Mouse (Mus musculus) small intestine, adult 2 months (tissue): ENCODE measurements around the gene Ccl12. TPM values are rescaled to one million over a fixed set of nuclear protein-coding genes. Genes with fewer than 3 reads are reported as not detected.

ENCODE experiments used
- H3K27ac ChIP-seq: fragments of 200-500 bp; 2 replicates; pipeline ENCODE4 v1.5.1; 2012; ENCODE audit warnings: low read depth, low read length, control low read depth, inconsistent platforms; ENCODE audit not compliant: insufficient read depth
- H3K27me3 ChIP-seq: fragments of 200-500 bp; 2 replicates; pipeline ENCODE4 v1.6.1; 2012; ENCODE audit warnings: mild to moderate bottlenecking, moderate library complexity, low read length, inconsistent platforms; ENCODE audit not compliant: control insufficient read depth, insufficient read depth
- H3K36me3 ChIP-seq: fragments of 200-500 bp; 2 replicates; pipeline ENCODE4 v1.6.1; 2012; ENCODE audit warnings: mild to moderate bottlenecking, low read length, control low read depth, inconsistent platforms; ENCODE audit not compliant: control insufficient read depth, insufficient read depth
- H3K4me1 ChIP-seq: fragments of 200-500 bp; 2 replicates; pipeline ENCODE4 v1.6.1; 2012; ENCODE audit warnings: low read length, inconsistent platforms, mixed read lengths; ENCODE audit not compliant: control insufficient read depth, insufficient read depth, insufficient read length
- H3K4me3 ChIP-seq: fragments of 200-500 bp; 2 replicates; pipeline ENCODE4 v1.5.1; 2012; ENCODE audit warnings: low read depth, mild to moderate bottlenecking, control low read depth, inconsistent platforms, low read length, moderate library complexity
- CTCF ChIP-seq: fragments of 200-500 bp; IDR thresholded peaks from 2 replicates; pipeline ENCODE4 v1.5.1; 2012; ENCODE audit warnings: low read depth, mild to moderate bottlenecking, control low read depth, inconsistent platforms, low read length, moderate library complexity, mixed read lengths; ENCODE audit not compliant: insufficient replicate concordance, insufficient read length; ENCODE audit errors: extremely low read depth
- POLR2A ChIP-seq: fragments of 200-500 bp; IDR thresholded peaks from 2 replicates; pipeline ENCODE4 v1.6.1; 2012; ENCODE audit warnings: low read depth, mild to moderate bottlenecking, control low read depth, inconsistent platforms, low read length, moderate library complexity
- WGBS: fragments of 180-500 bp; shearing (Covaris S2); methylation state at CpG from one replicate; pipeline ENCODE4 v1.1.7; 2018; 5-methylcytosine and 5-hydroxymethylcytosine counted together
- polyA plus RNA-seq: library from polyadenylated mRNA; depleted of rRNA; stranded (reverse); fragments of >200 nt; gene quantifications from 2 replicates; pipeline ENCODE4 v1.2.3, GENCODE M21; 2012

The Ccl12 gene
- polyA plus RNA-seq, 1 experiment = 0.39 TPM

DNA sequence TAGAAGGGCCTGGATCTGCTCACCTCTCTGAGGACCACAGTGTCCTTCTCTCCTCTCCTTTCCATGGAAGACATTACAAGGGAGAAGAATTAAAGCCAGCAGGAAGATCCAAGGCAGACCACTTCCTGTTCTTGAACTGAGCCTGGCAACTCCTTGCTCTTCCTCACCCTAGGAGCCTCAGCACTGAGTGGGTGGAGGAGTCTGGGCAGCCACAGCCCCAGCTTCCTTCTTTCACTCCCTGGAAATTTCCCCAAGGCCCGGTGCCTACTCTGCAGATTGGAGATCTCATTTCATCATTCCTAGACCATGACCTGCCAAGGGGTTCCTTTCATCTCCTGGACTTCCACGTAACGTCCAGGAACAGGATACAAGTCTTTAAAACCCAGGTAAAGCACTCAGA lies 28.7 kb upstream of the Ccl12 start:
- Histone ChIP-seq H3K4me1 (no peaks in the 10 kb centered on the region), H3K27me3 (no peaks in the 10 kb centered on the region), H3K4me3 (no peak overlapping the region), H3K27ac (no peak overlapping the region), H3K36me3 (no peaks in the 10 kb centered on the region)
- TF ChIP-seq POLR2A (no peak), CTCF (no peak)
- 54% methylated on average over 3 of the region's 3 CpGs for WGBS

DNA sequence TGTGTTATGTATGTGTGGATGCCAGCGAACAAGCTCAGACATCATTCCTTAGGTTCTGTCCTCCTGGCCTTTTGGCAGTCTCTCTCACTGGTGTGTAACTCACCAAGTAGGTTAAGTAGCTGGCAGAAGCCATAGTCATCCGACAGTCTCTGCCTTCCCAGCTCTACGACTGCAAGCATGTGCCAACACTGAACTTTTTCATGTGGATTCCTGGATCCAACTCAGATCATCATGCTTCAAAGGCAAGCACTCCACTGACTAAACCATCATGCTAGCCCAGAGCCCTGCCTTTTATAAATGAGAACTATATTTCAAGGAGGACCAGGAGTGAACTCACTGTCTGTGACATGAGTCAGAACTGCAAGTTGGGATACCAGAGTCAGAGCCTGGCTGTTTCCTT lies 28.0 kb upstream of the Ccl12 start:
- WGBS = 88% methylated on average over 3 of the region's 3 CpGs
- H3K36me3 ChIP-seq = no peaks in the 10 kb centered on the region
- H3K27me3 ChIP-seq = no peaks in the 10 kb centered on the region
- no peak overlapping the region for H3K4me3 ChIP-seq
- no peak overlapping the region for H3K27ac ChIP-seq
- no peaks in the 10 kb centered on the region for H3K4me1 ChIP-seq
- TF ChIP-seq CTCF (no peak), POLR2A (no peak)

DNA sequence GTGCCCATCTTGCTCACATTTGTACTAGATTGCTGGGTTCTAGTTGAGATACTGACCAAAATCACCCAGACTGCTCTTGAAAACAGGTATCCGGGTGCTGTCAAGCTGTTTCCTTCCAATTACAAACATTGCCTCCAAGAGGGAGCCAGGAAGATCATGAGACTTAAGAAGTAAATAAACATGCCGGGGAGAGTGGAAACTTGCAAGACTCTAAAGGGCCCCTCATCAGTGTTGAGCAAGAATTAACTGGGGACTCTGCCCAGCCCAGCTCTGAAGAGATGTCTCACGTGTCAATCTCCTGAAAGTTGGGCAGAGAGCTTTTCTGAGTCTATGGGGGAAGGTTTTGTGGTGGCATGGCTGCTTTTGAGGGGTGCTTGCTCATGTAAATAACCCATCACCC lies 24.6 kb upstream of the Ccl12 start:
- H3K4me1 ChIP-seq = no peaks in the 10 kb centered on the region
- H3K4me3 ChIP-seq = no peak overlapping the region
- TF ChIP-seq POLR2A (no peak), CTCF (no peak)
- H3K36me3 ChIP-seq = no peaks in the 10 kb centered on the region
- WGBS = 43% methylated on average over 3 of the region's 3 CpGs
- no peak overlapping the region for H3K27ac ChIP-seq
- no peaks in the 10 kb centered on the region for H3K27me3 ChIP-seq

DNA sequence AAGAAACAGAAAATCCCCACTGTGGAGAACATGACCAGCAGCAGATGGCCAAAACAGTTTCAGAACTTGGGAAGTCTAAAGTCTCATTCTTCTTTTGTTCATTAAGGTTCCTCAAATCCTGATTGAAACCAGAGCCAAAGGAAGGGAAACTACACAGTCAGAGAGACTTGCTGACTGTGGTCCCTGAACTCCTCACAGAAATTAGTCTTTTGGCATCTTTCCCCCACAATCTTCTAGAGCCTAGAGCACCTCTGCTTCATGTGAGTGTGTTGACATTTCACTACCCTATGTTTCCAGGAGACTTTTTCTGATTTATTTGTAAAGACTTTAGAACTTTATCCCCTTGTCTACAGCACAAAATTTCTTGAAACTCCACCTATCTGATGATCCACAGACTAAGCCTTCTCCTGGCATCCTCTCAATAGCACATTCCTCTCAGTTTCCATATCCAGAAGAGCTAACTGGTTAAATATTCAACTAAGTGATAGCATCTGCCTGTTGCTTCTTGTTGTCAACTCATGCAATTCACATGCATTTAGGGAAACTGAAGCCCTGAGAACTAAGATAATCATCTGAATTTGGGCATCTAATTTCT lies 23.4 kb upstream of the Ccl12 start:
- H3K27ac ChIP-seq = no peak overlapping the region
- H3K27me3 ChIP-seq = no peaks in the 10 kb centered on the region
- no peak for TF ChIP-seq POLR2A
- TF ChIP-seq CTCF = no peak
- no peak overlapping the region for H3K4me3 ChIP-seq
- H3K4me1 ChIP-seq = no peaks in the 10 kb centered on the region
- H3K36me3 ChIP-seq = no peaks in the 10 kb centered on the region

DNA sequence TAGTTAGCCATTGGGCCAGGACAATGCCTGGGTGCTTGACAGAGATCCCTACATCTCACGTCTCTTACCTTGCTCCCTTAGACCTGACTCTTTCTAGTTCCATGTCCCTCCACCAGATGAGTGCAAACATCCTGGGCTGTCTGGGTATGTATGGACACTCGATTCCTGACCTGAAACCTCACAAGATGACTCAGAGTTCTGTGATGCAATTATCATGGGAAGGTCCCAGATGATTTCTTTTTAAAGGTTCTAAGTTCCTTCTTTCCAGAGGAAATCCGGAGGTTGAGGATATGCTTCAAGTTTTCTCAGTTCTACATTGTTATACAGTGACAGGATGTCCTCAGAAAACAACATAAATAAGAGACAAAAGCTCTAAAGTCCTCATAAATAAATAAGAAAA lies 20.8 kb upstream of the Ccl12 start:
- TF ChIP-seq CTCF (no peak), POLR2A (no peak)
- no peak overlapping the region for H3K4me3 ChIP-seq
- H3K27me3 ChIP-seq = no peaks in the 10 kb centered on the region
- no peak overlapping the region for H3K27ac ChIP-seq
- 64% methylated on average over 3 of the region's 3 CpGs for WGBS
- H3K4me1 ChIP-seq = no peaks in the 10 kb centered on the region
- no peaks in the 10 kb centered on the region for H3K36me3 ChIP-seq

DNA sequence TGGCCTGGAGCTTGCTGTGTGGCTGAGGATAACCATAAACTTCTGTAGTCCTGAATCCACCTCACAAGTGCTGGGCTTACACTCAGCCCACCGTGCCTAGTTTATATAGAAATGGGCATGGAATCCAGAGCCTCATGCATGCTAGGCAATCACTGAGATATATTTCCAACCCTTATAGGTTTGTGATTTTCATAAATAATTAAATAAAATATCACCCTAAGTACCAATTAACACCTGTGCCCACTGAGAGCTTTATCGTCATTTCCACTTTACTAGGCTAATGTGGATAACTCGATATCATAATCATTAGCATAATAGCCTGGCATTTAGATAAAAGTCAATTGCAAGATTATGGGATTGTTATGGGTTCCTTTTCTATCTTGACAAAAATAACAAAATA lies 17.3 kb upstream of the Ccl12 start:
- Histone ChIP-seq H3K27me3 (no peaks in the 10 kb centered on the region), H3K4me1 (no peaks in the 10 kb centered on the region), H3K4me3 (no peak overlapping the region), H3K36me3 (no peaks in the 10 kb centered on the region), H3K27ac (no peak overlapping the region)
- 92% methylated on average over 3 of the region's 3 CpGs for WGBS
- TF ChIP-seq CTCF = no peak
- no peak for TF ChIP-seq POLR2A

DNA sequence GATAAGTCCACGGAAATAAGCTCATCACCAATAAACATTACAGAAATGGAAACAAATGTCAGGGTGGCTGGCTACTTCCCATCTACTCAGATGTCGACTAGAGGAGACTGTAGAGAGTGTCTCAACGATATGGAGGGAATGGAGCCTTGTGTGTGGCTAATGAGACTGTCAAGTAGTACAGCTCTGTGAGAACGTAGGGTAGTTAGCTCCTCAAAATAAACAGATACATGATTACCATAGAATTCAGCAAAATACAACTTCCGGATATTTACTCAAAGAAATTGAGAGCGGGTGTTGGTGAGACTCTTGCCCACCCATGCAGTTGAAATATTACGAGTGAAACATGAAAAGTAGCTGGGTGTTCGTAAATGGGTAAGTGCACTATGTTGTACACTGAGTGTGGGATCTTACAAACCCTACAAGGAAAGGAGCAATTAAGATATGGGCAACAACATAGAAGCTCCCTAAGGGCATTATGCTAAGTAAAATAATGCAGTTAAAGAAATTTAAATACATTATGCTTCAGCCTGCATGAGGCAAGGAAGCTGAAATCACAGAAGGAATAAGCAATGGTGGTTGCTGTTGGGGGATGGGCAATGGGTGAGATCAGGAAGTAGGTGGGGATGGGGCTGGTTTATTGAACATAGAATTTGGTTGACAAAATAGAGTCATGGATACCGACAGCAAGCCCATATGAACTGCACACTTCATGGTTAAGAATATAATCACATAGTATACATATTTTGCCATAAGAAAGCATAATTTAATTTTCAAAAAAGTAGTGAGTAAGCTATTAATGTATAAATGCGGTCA lies 1.9 kb upstream of the Ccl12 start:
- no peaks in the 10 kb centered on the region for H3K36me3 ChIP-seq
- no peaks in the 10 kb centered on the region for H3K4me1 ChIP-seq
- no peak for TF ChIP-seq POLR2A
- TF ChIP-seq CTCF = no peak
- WGBS = 73% methylated on average over 10 of the region's 10 CpGs
- H3K4me3 ChIP-seq = no peak overlapping the region
- H3K27me3 ChIP-seq = no peaks in the 10 kb centered on the region
- H3K27ac ChIP-seq = no peak overlapping the region

DNA sequence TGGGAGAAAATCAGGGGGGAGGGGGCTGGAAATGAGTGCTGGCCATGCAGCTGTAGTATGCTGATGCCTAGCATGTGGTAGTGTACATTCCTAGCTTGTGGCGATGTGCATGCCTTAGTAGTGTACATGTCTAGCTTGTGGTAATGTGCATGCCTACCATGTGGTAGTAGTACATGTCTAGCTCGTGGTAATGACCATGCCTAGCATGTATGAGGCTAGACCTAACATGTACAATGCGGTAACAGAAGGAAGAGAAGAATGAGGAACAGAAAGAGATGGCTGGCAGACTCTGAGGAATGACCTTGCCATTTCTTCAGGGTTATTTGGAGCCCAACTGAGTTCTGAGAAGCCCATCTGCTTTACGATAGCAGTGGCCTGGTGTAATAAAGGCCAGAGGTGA lies 558 bp upstream of the Ccl12 start:
- H3K36me3 ChIP-seq = no peaks in the 10 kb centered on the region
- H3K27ac ChIP-seq = no peak overlapping the region
- H3K4me3 ChIP-seq = no peak overlapping the region
- TF ChIP-seq POLR2A (no peak), CTCF (no peak)
- WGBS = 78% methylated on average over 4 of the region's 4 CpGs
- H3K4me1 ChIP-seq = no peaks in the 10 kb centered on the region
- H3K27me3 ChIP-seq = no peaks in the 10 kb centered on the region
